Mouse (Mus musculus): ENCODE measurements around the gene Nae1.
"Not testable (repeated sequence)": the region's sequence is repeated elsewhere in the genome, so short reads cannot be mapped to it uniquely, and the experiment has no call there.

Gene Nae1

GRCm38 (mm10) chr8:104533971-104534778 lies at the start of gene Nae1, which contains the start of gene Car7:
Gene Nae1, minus strand, starts transcription at chr8:104534637.
Gene Car7, plus strand, starts transcription at chr8:104534689.
- CTCF ChIA-PET = no interaction called here

DNA sequence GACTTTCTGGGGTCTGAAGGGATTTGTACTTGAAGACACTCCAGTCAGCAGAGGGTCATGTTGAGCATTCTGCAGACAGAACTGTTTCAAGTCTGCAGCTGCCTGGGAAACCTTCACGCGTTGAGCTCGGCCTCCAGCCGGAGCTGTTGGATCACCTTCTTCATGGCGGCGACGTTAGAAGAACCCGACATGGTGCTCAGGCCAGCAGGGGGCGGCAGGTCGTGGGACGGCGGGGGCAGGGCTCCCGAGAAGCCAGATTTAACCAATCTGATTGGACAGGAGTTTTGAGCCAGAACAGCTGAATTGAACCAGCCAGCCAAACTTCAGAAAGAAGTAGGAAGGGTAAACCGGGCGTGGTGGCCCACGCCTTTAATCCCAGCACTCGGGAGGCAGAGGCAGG lies 43.2 kb upstream of the Nae1 start:
- CTCF ChIA-PET = not testable (repeated sequence)

DNA sequence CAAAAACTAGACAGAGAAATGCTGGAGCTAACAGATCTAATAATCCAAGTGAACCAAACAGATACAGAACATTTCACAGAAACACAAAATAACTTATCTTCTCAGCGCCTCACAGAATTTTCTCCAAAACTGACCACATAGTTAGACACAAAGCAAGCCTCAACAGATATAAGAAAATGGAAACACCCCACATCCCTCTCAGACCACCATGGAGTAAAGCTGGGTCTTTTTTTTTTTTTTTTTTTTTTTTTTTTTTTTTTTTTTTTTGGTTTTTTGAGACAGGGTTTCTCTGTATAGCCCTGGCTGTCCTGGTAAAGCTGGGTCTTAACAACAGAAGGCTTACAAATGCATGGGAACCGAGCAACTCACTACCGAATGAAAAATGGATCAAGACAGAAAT lies 42.4 kb upstream of the Nae1 start:
- CTCF ChIA-PET = no interaction called here

GRCm38 (mm10) chr8:104570436-104571343 lies 36.3 kb upstream of the Nae1 start:
- CTCF ChIA-PET = no interaction called here

GRCm38 (mm10) chr8:104569559-104569958 lies 35.1 kb upstream of the Nae1 start:
- CTCF ChIA-PET = interaction anchor here (0.6 to 1.2 kb wide), 2 partner anchors 20 to 36 kb away, joined by 3 to 10 read pairs; no protein-coding TSS in a partner anchor

- CTCF ChIA-PET = interaction anchor here (0.8 kb wide), 1 partner anchor 9 kb away, joined by 7 read pairs; no protein-coding TSS in a partner anchor
Observed at GRCm38 (mm10) chr8:104565457-104565798, 31.0 kb upstream of the Nae1 start.

GRCm38 (mm10) chr8:104564633-104565456 lies 30.4 kb upstream of the Nae1 start:
- CTCF ChIA-PET = interaction anchor here (0.6 to 0.8 kb wide), 4 partner anchors 9 to 1329 kb away, joined by 3 to 8 read pairs (median 6); no protein-coding TSS in a partner anchor

- CTCF ChIA-PET = no interaction called here
Observed at GRCm38 (mm10) chr8:104560731-104561130, 26.3 kb upstream of the Nae1 start.

GRCm38 (mm10) chr8:104557226-104557625 lies 22.8 kb upstream of the Nae1 start:
- CTCF ChIA-PET = interaction anchor here (0.7 kb wide), 1 partner anchor 15 kb away, joined by 3 read pairs; no protein-coding TSS in a partner anchor

- CTCF ChIA-PET = no interaction called here
Observed at GRCm38 (mm10) chr8:104555191-104555590, 20.8 kb upstream of the Nae1 start.

DNA sequence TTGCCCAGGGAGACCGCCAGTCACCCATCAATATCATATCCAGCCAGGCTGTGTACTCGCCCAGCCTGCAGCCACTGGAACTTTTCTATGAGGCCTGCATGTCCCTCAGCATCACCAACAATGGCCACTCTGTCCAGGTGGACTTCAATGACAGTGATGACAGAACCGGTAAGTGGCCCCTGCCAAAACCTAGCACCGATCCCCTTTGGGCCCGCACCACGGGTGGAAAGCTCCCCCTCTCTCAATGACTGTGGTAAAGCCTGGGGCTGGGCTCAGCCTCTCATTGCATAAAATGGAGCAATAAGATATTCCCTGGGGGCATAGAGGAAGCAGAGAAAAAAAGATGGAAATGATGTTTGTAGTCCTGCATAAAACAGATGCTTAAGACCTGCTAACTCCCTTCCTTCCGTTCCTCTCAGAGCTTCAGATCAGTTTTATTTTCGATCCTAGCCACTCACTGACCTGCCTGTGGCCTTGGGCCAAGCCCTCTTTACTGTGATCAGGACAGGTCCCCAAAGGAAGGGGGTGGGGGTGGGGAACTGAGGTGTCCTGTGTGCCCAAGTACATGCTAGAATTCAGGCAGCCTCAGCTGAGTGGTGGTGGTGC lies 9.1 kb upstream of the Nae1 start:
- CTCF ChIA-PET = no interaction called here

- CTCF ChIA-PET = no interaction called here
Observed at GRCm38 (mm10) chr8:104542160-104542559, 7.7 kb upstream of the Nae1 start.

DNA sequence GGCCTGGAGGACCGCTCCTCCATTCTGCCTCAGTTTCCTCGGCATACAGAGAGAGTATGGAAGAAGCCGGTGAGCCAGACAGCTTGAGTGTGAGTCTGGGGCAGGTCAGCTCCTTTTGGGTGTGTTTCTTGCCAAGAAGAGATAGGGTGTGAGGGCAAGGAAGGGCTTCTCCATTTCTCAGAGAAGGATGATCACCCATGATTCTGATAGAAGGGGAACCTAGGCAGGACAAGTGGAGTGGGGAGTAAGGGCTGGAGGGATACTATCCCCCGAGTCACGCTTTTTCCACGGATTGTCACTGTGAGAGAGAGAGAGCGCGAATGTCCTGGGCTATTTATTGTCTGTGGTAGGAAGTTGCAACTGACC lies 7.1 kb upstream of the Nae1 start:
- CTCF ChIA-PET = no interaction called here

- CTCF ChIA-PET = interaction anchor here (0.6 kb wide), 1 partner anchor 110 kb away, joined by 3 read pairs; no protein-coding TSS in a partner anchor
Observed at GRCm38 (mm10) chr8:104540710-104541514, 6.5 kb upstream of the Nae1 start.

DNA sequence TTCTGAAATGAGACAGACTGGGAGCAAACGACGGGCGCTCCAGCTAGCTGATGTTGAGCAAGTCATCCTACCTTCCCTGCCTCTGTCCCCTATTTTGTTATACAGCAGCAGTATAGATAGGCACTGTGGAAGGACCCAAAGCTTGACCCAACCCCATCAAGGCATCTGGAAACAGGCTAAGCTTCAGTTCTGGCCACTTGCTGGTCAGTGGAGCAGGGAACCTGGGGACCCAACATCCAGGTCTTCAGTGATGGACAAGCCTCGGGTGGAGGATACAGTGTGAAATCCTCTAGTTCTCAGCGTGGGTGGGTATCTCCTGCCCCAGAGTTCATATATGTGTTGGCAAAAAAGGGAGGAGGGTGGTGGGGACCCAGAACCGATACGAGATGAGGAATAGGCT lies 5.8 kb upstream of the Nae1 start:
- CTCF ChIA-PET = interaction anchor here (0.6 kb wide), 1 partner anchor 110 kb away, joined by 3 read pairs; no protein-coding TSS in a partner anchor

- CTCF ChIA-PET = no interaction called here
Observed at GRCm38 (mm10) chr8:104539566-104539965, 5.1 kb upstream of the Nae1 start.

DNA sequence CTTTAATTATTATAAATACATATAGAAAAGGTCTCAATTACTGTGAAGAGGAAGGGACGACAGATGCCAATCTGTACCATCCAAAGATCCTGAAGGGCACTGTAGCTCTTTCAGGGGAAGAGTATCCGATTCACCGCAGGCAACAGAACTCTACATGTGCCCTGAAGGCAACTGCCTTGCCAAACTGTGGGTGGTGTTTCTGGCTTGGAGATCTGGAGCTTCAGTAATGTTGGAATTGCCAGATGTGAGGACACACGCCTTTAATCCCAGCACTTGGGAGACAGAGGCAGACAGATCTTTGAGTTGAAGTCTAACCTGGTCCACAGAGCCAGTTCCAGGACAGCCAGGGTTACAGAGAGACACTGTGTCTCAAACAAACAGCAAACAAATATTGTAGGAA lies 4.5 kb upstream of the Nae1 start:
- CTCF ChIA-PET = no interaction called here

DNA sequence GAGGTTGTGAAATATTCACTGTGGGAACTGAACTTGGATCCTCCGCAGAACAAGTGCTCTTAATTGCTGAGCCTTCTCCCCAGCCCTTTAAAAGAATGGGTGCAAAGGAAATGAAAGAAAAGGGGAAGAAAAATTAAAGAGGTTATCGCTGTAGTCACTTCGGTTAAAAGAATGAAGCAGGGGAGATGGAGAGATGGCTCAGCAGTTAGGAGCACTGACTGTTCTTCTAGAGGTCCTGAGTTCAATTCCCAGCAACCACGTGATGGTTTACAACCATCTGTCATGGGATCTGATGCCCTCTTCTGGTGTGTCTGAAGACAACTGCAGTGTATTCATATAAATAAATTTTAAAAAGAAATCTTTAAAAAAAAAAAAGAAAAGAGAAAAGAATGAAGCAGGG lies 1.6 kb upstream of the Nae1 start:
- CTCF ChIA-PET = no interaction called here

GRCm38 (mm10) chr8:104535378-104535777 lies 941 bp upstream of the Nae1 start:
- CTCF ChIA-PET = no interaction called here

- CTCF ChIA-PET = no interaction called here
Observed at GRCm38 (mm10) chr8:104534779-104535141, 323 bp upstream of the Nae1 start.

Measured in spleen, embryonic (tissue).